Mouse (Mus musculus) frontal cortex, postnatal 25 days (tissue): ENCODE results near the gene BC005561.
"Not testable (repeated sequence)": the region's sequence is repeated elsewhere in the genome, so short reads cannot be mapped to it uniquely, and the experiment has no call there.

Source experiments
- DNase-seq, 2 experiments: peaks; one replicate each; pipeline ENCODE4 v3.0.0; 2022; ENCODE audit warnings: low spot score in 2 of 2

BC005561 gene

DNA sequence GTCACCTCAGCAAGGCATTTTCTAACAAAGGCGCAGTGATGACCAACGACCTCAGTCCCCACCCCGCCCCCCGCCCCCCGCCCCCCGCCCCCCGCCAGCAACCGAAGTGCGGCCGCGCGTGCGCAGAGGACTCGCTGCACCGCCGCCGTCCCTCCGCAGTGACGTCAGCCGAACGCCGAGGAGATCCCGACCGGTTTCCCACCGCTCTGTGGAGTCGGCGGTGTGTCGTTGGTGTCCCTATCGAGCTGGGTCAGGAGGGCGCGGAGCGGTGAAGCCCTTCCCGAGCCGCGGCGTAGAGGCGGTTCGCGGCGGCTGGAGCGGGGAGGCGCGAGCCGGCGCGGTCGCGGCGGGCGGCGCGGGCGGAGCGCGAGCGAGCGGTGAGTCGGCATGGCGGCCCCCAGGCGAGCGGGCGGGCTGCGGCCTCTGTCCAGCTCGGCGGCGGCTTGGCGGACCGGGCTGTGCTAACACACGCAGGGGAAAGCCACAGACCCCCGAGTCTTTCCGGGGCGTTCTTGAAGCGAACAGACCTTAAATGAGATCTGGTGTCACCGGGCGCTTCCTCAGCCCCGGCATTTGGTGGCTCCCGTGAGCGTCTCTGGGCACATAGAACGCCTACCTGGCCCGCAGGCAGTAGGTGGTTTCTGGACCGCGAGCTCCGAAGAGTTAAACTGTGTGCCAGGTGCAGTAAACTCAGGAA lies at the start of gene BC005561:
TSS of gene BC005561 (plus strand) at position 158 of the 697 bp plus-strand sequence.
- peak; percentile 74 to 78 for DNase-seq

DNA sequence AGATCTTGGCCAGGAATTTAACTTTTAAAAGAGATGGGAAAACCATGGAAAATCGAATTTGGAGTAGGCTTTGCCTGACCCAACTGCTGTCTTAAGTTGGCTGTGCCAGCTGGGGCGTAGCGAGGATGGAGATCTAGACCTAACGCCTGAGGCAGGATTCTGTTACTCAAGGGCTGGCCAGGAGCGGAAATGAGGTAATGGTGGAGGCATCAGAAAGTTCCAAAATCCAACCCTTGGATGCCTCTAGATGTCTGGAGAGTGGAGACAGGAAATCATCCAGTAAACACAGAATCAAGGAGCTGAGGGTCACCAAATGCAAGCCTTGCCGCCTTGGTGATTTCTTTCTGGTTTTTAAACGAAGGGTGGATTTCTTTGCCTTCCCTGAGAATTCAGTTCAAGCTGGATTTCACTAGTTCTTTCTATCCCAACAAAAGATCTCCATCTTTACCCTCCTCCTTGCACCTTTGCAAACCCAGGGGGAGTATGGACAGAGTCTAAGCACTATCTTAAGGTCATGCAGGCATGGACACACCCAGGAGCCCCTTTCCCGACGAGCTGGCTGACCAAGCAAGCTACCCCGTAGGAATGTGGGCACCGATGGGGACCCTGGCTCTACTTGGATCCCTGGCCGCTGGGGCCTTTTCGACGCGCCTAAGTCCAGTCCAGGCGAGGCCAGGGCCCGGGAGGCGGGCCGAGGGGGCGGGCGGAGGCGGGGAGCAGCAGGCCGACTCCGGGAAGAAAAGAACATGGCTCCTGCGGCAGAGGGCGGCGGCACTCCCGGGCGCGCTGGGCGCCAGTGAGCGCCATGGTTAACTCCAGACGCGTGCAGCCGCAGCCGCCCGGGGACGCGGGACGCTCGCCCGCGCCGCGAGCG lies 49.1 kb upstream of the BC005561 start, which contains the start of gene Pkd2:
TSS of gene Pkd2 (plus strand) at position 619 of the 874 bp plus-strand sequence.
- DNase-seq = peak; percentile 44 to 60

GRCm38 (mm10) chr5:104459706-104460455 lies 48.3 kb upstream of the BC005561 start:
- peak; percentile 51 to 62 for DNase-seq

DNA sequence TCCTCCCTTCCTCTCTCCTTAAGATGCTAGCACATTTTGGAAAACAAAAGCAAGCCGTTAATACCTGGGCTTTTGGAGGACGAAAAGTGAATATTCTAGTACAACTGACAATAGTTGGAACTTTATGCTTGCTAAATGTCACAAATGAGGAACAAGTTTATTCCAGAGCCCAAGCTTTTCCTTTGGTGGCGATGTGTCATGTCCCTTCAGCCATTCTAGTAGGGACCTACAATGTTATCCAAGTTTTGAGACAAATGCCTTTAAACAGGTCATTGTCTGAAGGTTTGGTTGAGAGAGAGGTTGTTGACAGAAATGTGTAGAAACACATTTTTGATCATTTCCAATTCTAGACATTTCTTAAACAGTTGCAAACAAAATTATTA lies 47.7 kb upstream of the BC005561 start:
- DNase-seq = no peak

GRCm38 (mm10) chr5:104460856-104461255 lies 47.3 kb upstream of the BC005561 start:
- no peak for DNase-seq

DNA sequence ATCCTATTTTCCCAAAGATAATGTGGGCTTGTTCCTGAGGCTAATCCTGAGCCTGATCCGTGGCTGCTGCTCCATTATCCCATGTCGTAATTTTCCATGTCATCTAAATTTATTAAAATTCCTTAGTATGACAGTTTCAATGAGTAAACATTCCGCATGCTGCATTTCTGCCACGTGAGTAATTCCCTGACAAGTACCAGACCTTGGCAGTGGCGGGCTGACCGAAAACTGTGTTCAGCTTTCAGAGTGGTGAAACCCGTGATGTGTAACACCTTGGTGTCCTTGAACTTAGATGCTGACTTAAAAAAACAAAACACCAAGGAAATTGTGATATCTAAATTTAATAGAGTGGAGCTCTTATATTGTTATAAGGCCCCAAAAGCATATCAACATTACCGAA lies 42.9 kb upstream of the BC005561 start:
- DNase-seq = no peak

DNA sequence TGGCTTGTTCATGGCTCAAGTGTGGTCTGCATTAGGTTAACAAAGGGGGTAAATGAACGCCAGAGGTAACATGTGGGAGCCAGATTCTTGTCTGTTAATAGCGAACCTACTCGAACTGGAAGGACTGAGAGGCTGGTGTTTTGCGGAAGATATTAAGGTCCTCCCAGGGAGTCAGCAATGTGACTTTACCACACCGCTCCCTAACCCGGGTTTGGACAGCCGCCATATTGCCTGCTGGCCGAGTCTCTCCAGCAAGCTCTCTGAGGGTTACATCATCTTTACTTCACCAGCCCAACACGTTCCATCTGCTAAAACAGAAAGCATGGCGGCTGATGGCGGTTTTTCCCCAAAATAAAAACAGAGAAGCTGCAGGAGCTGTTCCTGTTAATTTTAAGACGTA lies 42.4 kb upstream of the BC005561 start:
- DNase-seq = no peak

DNA sequence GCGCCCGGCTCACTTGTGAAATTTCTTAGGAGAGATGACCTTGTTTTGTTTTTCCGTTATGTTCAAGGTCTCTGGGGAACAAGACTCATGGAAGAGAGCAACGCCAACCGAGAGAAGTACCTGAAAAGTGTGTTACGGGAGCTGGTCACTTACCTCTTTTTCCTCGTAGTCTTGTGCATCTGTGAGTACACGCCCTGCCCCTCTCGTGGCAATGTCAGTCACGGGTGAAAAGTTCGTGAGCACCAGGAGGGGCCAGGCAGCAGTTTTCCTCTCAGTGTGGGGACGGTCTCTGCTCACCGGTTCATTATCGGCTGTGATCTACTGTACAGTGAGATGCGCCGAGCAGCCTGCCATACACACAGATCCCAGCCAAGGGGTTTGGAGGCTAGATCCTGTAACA lies 41.3 kb upstream of the BC005561 start:
- no peak for DNase-seq

DNA sequence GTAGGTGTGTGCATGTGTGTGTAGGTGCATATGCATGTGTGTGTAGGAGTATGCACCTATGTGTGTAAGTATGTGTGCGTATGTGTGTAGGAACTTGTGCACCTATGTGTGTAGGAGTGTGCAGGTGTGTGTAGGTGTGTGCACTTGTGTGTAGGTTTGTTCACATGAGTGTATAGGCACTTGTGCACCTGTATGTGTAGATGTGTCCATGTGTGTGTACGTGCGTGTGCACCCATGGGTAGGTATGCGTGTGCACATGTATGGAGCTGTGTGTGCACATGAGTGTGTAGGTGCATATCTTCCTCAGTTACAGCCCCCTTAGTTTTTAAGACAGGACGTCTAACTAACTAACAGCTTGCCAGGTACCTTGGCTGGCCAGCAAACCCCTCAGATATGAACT lies 39.6 kb upstream of the BC005561 start:
- DNase-seq = no peak

DNA sequence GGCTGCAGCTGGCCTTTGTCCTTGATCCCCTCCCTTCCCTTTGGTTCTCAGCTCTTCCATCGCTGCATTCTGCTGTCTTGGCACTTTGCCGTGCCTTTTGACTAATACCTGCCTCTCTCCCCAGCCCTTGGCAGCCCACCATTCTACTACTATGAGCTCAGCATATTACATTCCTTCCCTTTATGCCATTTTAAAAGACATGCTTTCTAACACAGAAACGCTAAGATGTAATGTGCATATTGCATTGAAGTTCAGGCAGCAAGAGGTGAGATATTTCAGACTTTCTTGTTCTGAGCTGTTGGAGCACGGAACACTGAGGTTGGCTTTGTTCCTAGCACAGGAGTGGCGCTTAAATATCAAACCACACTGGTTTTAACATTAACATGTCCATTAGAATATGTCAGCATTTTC lies 37.2 kb upstream of the BC005561 start:
- no peak for DNase-seq

GRCm38 (mm10) chr5:104472371-104472770 lies 35.8 kb upstream of the BC005561 start:
- no peak for DNase-seq

DNA sequence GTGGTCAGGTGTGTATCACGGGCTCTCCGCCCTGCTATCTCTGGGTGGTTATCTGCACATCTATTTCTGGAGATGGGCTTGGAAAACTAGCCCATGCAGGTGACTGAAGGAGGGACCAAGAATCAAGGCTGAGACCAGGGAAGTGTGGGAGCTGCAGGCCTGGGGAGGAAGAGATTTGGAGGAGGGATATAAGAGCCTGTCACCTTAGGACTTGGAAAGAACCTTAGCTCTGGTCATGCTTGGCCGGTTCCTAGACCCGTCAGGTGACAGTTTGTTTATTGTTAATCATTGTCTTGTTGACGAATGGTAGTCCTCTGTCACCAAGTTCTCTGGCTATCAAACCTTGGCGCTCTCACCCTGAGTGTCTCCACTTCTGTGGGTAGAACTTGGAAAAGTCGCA lies 27.8 kb upstream of the BC005561 start:
- DNase-seq = no peak

DNA sequence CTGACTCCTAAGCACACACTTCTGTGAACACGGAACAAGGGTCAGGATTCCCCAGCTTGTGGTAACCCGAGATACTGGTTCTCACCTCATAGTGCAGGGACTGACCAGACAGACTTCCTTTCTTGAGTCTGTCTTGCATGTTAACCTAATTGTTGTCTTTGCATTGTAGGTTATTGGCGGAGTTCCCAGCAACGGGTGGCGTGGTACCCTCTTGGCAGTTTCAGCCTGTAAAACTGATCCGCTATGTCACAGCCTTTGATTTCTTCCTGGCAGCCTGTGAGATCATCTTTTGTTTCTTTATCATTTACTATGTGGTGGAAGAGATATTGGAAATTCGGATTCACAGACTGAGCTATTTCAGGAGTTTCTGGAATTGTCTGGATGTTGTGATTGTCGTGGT lies 25.3 kb upstream of the BC005561 start:
- no peak for DNase-seq

GRCm38 (mm10) chr5:104491561-104491960 lies 16.6 kb upstream of the BC005561 start:
- DNase-seq = no peak

DNA sequence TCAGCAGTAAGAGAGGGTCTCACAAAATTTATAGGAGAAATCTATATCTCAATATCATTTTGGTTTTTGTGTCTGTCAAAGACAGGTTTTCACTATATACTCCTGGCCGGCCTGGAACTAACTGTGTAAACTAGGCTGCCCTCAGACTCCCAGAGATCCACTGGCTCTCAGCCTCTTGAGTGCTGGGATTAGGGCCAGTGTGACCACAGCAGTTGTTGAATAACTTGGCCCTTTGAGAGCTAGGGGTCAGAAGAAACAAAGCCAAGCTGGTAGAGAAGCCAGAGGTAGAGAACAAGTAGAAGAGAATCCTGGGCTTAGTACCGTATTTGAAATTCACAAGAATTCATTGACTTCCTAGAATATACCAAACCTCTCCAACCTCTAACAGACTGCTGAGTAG lies 3.3 kb upstream of the BC005561 start:
- DNase-seq = no peak

DNA sequence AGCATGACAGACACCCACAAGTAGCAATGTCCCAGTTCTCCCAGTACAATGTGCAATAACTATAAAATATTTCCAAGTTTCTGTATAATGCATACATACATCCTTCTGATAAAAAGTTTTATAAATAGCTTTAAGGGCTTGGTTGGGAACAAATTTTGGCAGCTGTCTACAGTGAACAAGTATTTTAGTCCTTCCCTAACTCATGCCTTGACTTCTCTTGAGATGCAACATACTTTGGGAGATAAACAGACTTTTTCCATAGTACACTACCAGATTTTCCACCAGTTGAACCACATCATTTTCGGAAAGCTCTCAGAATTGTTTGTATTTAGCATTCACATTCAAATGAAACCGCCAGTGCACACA lies 340 bp upstream of the BC005561 start:
- DNase-seq = no peak

DNA sequence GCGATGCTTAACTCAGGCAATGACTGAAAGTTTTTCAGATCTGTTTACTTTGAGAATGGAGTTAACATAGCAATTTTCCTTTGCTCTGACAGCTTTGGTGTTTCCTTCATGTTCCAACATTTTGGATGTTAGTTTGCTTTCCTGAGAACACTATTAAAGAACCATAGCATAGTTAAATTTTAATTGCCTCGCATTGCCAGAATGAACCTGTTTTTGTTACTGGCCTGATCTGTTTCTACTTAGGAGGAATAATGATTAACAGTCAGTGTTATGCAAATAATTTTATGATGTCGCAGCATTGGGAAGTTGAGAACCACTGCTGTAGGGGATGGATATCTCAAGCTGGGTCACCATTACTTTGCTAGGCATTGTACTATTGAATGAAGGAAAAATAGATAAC lies 3.1 kb downstream of the BC005561 start:
- no peak for DNase-seq

- DNase-seq = no peak
Measured at GRCm38 (mm10) chr5:104538612-104539011, 30.5 kb downstream of the BC005561 start.

- DNase-seq = no peak
Measured at GRCm38 (mm10) chr5:104539331-104539730, 31.2 kb downstream of the BC005561 start.

DNA sequence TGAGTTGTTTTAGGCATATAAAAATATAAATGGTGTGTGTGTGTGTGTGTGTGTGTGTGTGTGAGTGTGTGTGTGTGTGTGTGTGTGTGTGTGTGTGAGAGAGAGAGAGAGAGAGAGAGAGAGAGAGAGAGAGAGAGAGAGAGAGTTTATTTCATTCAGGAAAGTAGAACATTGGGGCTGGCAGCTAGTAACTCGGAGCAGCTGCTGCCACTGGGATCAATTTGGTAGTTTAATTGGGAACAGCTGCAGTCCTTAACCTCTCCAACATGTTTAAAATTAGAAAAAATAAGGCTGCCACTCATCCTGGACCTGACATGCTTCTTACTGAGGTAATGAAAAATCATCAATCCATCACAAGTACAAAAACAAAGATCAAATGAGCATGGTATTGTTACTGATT lies 59.9 kb downstream of the BC005561 start:
- not testable (repeated sequence) for DNase-seq

GRCm38 (mm10) chr5:104570766-104571165 lies 62.6 kb downstream of the BC005561 start:
- peak; percentile 9 to 15 for DNase-seq

- peak; percentile 70 to 85 for DNase-seq
Measured at GRCm38 (mm10) chr5:104571282-104571921, 63.2 kb downstream of the BC005561 start.
